Mouse (Mus musculus) liver, embryonic 15.5 days (tissue): ENCODE results near the gene Pcyt2. TPM values are rescaled to one million over a fixed set of nuclear protein-coding genes. Genes with fewer than 3 reads are reported as not detected.
A peak's percentile ranks its signal among the peaks of the same experiment; 100 is the strongest.

Experiments used
- ATAC-seq: fragments of 200-750 bp; cut with Nextera tagmentation; 2 replicates; pipeline ENCODE4 v1.8.0; 2017; ENCODE audit warnings: moderate number of reproducible peaks, mild to moderate bottlenecking, moderate library complexity; ENCODE audit not compliant: insufficient read depth
- H3K27ac ChIP-seq: fragments of 300-500 bp; sonication (generic); replicated peaks from 2 replicates; pipeline ENCODE4 v1.5.1; 2015; ENCODE audit warnings: mild to moderate bottlenecking, inconsistent platforms
- H3K27me3 ChIP-seq: fragments of 300-500 bp; sonication (generic); 2 replicates; pipeline ENCODE4 v1.6.1; 2015; ENCODE audit warnings: mild to moderate bottlenecking, inconsistent platforms
- H3K36me3 ChIP-seq: fragments of 300-500 bp; sonication (generic); replicated peaks from 2 replicates; pipeline ENCODE4 v1.6.1; 2015; ENCODE audit warnings: moderate library complexity, mild to moderate bottlenecking, inconsistent platforms
- H3K4me1 ChIP-seq: fragments of 300-500 bp; sonication (generic); replicated peaks from 2 replicates; pipeline ENCODE4 v1.6.1; 2015; ENCODE audit warnings: inconsistent platforms
- H3K4me2 ChIP-seq: fragments of 300-500 bp; sonication (generic); 2 replicates; pipeline ENCODE4 v1.6.1; 2015; ENCODE audit warnings: moderate library complexity, mild to moderate bottlenecking, inconsistent platforms
- H3K4me3 ChIP-seq: fragments of 300-500 bp; sonication (generic); replicated peaks from 2 replicates; pipeline ENCODE4 v1.5.1; 2015; ENCODE audit warnings: mild to moderate bottlenecking, inconsistent platforms
- H3K9ac ChIP-seq: fragments of 300-500 bp; sonication (generic); 2 replicates; pipeline ENCODE4 v1.6.1; 2015; ENCODE audit warnings: moderate library complexity, mild to moderate bottlenecking, inconsistent platforms
- H3K9me3 ChIP-seq: fragments of 300-500 bp; sonication (generic); replicated peaks from 2 replicates; pipeline ENCODE4 v1.6.1; 2016; ENCODE audit warnings: inconsistent platforms
- WGBS: fragments of 180-500 bp; shearing (Covaris S2); methylation state at CpG from one replicate; pipeline ENCODE4 v1.1.7; 2015; ENCODE audit warnings: mixed read lengths; ENCODE audit not compliant: insufficient replicate concordance; 5-methylcytosine and 5-hydroxymethylcytosine counted together
- polyA plus RNA-seq: library from polyadenylated mRNA; unstranded; fragments of >200 nt; fragmentation: Nextera tagmentation; extraction: Ambion mirVana; gene quantifications from 2 replicates; pipeline ENCODE4 v1.2.1, GENCODE M21; 2015

Gene Pcyt2
- polyA plus RNA-seq, 1 experiment from 2014 or later, result 138 TPM

DNA sequence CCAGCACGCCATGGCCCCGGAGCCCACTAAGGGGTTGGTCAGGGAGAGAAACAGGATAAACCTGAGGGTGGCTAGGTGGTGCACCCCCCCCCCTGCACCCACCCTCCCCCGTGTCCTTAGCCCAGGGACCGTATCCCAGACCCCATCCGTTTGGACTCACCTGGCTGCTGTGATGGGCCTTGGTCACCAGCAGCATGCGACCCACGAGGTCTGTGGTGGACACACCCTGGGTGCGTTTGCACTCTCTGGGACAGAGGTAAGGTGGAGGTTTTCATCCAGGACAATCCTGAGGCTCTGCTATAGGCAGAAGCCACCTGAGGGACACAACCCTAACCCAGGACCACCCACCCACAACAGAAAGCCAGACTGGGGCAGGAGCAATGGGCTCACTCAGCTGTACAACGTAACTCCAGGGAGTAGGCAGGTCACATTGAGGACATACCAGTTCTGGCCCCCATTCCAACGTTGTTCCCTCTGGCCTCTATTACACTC lies 4.2 kb downstream of the Pcyt2 start:
- Histone ChIP-seq H3K9me3 (no peaks in the 10 kb centered on the region), H3K27me3 (peaks cover 6% of the 10 kb centered on the region), H3K27ac (no peak overlapping the region), H3K4me1 (peaks cover 56% of the 10 kb centered on the region), H3K9ac (no peak overlapping the region), H3K4me3 (no peak overlapping the region), H3K4me2 (no peak overlapping the region), H3K36me3 (peaks cover 67% of the 10 kb centered on the region)
- WGBS, result 87% methylated on average over 10 of the region's 10 CpGs
- no peak for ATAC-seq

DNA sequence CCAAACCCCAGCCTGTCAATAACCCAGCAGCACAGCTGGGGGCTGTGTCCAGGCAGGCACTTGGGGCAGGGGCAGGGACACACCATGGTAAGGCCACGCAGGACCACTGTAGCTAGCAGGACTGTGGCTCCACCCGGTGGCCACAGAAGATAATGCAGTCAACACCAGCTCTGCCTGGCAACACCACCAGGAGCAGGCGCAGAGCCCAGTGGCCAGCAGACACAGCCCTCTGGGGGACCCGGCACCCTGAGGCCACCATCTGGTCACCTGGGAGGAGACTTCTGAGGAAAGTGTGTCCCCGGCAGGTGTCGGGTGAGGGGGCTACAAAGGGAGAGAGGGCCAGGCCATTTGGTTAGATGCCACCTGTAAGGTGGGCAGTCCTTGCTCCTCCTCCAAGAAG lies 5.0 kb downstream of the Pcyt2 start:
- Histone ChIP-seq H3K4me2 (no peak overlapping the region), H3K4me1 (peaks cover 53% of the 10 kb centered on the region), H3K36me3 (peaks cover 60% of the 10 kb centered on the region), H3K9me3 (no peaks in the 10 kb centered on the region), H3K27me3 (peaks cover 12% of the 10 kb centered on the region), H3K9ac (no peak overlapping the region), H3K4me3 (no peak overlapping the region), H3K27ac (no peak overlapping the region)
- WGBS, result 40% methylated on average over 6 of the region's 6 CpGs
- ATAC-seq, result no peak

GRCm38 (mm10) chr11:120610477-120611046 lies 7.2 kb downstream of the Pcyt2 start:
- Histone ChIP-seq H3K9me3 (no peaks in the 10 kb centered on the region), H3K9ac (no peak overlapping the region), H3K36me3 (peaks cover 62% of the 10 kb centered on the region), H3K4me2 (no peak overlapping the region), H3K27ac (no peak overlapping the region), H3K4me1 (peaks cover 35% of the 10 kb centered on the region), H3K27me3 (peaks cover 18% of the 10 kb centered on the region), H3K4me3 (no peak overlapping the region)
- WGBS, result 75% methylated on average over 9 of the region's 9 CpGs
- ATAC-seq, result no peak

GRCm38 (mm10) chr11:120609250-120609649 lies 8.5 kb downstream of the Pcyt2 start:
- peaks cover 62% of the 10 kb centered on the region for H3K36me3 ChIP-seq
- H3K4me1 ChIP-seq, result peaks cover 33% of the 10 kb centered on the region
- H3K4me2 ChIP-seq, result peak overlapping the region; percentile 60
- ATAC-seq, result peak; percentile 45; the same call in 1 of the 2 replicates
- 25% methylated on average over 8 of the region's 8 CpGs for WGBS
- peak overlapping the region; percentile 38; the same call in 1 of the 2 replicates for H3K4me3 ChIP-seq
- H3K27me3 ChIP-seq, result peaks cover 18% of the 10 kb centered on the region
- no peaks in the 10 kb centered on the region for H3K9me3 ChIP-seq
- H3K27ac ChIP-seq, result no peak overlapping the region
- peak overlapping the region; percentile 26; the same call in 1 of the 2 replicates for H3K9ac ChIP-seq

- Histone ChIP-seq H3K4me1 (peaks cover 39% of the 10 kb centered on the region), H3K9me3 (no peaks in the 10 kb centered on the region), H3K27ac (peak within 1 kb of the TSS; percentile 57; the same call in 1 of the 2 replicates), H3K4me3 (peak within 1 kb of the TSS; percentile 38), H3K27me3 (peaks cover 18% of the 10 kb centered on the region), H3K4me2 (peak within 1 kb of the TSS; percentile 60), H3K36me3 (peaks cover 62% of the 10 kb centered on the region), H3K9ac (peak within 1 kb of the TSS; percentile 26; the same call in 1 of the 2 replicates)
- WGBS, result 21% methylated on average over 45 of the region's 45 CpGs
- peak; percentile 16; the same call in 1 of the 2 replicates for ATAC-seq
Measured at GRCm38 (mm10) chr11:120608241-120609034, 9.3 kb downstream of the Pcyt2 start, which contains the start of gene Npb. Gene Npb (plus strand): TSS chr11:120608477.

DNA sequence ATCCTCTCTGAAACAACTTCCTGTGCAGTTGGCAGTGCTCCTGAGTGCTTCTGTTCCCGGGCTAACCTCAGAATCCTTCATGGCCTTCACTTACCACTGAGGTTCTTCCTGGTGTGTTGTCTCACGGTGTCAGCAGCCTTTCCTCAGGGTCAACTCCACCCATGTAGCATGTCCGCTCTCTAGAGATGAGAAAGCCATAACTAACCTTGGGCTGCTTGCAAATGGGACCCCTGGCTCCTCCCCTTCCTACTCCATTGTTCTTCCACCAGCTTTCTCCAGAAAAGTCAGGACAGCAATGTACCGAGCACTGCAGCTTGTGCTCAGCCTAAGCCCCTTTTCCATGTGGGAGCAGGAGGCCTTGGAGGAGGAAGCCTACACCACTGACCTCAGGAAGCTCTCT lies 11.0 kb downstream of the Pcyt2 start:
- H3K27me3 ChIP-seq, result peaks cover 18% of the 10 kb centered on the region
- H3K4me1 ChIP-seq, result peaks cover 49% of the 10 kb centered on the region
- no peak overlapping the region for H3K4me2 ChIP-seq
- H3K9ac ChIP-seq, result no peak overlapping the region
- H3K27ac ChIP-seq, result no peak overlapping the region
- no peaks in the 10 kb centered on the region for H3K9me3 ChIP-seq
- no peak for ATAC-seq
- H3K4me3 ChIP-seq, result no peak overlapping the region
- peaks cover 63% of the 10 kb centered on the region for H3K36me3 ChIP-seq
- WGBS, result 66% methylated on average over 4 of the region's 4 CpGs

DNA sequence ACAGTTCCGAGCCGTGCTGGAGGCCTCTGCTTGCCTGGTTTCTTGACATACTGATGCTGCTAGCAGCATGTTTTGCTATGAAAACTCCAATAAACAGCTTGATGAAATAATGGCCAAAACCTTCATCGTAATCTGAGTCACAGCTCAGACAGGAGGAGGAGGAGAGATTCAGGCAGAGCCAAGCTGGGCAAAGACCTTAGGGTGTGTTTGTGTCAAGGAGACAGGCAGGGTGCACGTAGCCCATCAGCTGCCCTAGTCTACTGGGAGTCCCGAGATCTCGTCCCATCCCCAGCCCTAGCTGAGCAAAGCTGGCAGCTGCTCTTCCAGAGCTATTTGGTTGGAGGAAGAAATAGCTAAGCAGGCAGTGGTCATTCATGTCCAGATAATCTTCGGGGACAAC lies 12.1 kb downstream of the Pcyt2 start:
- Histone ChIP-seq H3K36me3 (peaks cover 60% of the 10 kb centered on the region), H3K27ac (no peak overlapping the region), H3K4me3 (no peak overlapping the region), H3K9ac (no peak overlapping the region), H3K27me3 (peaks cover 18% of the 10 kb centered on the region), H3K4me2 (no peak overlapping the region), H3K9me3 (no peaks in the 10 kb centered on the region), H3K4me1 (peaks cover 53% of the 10 kb centered on the region)
- WGBS, result 80% methylated on average over 7 of the region's 7 CpGs
- ATAC-seq, result no peak

GRCm38 (mm10) chr11:120603545-120603944 lies 14.2 kb downstream of the Pcyt2 start:
- Histone ChIP-seq H3K27ac (peak overlapping the region; percentile 64), H3K27me3 (peaks cover 12% of the 10 kb centered on the region), H3K36me3 (peaks cover 52% of the 10 kb centered on the region), H3K9ac (peak overlapping the region; percentile 33; the same call in 1 of the 2 replicates), H3K4me1 (peaks cover 60% of the 10 kb centered on the region), H3K4me2 (peak overlapping the region; percentile 54), H3K9me3 (no peaks in the 10 kb centered on the region), H3K4me3 (no peak overlapping the region)
- WGBS, result 13% methylated on average over 2 of the region's 2 CpGs
- ATAC-seq, result peak; percentile 50; the same call in 1 of the 2 replicates

- Histone ChIP-seq H3K27ac (0 out of 2 replicates have a peak overlapping the region, but pooled peaks have one; percentile 3), H3K27me3 (no peaks in the 10 kb centered on the region), H3K9ac (no peak overlapping the region), H3K9me3 (no peaks in the 10 kb centered on the region), H3K4me1 (peaks cover 76% of the 10 kb centered on the region), H3K4me3 (no peak overlapping the region), H3K36me3 (peaks cover 65% of the 10 kb centered on the region), H3K4me2 (no peak overlapping the region)
- ATAC-seq, result no peak
- 80% methylated on average over 3 of the region's 3 CpGs for WGBS
Measured at GRCm38 (mm10) chr11:120600716-120601115, 17.0 kb downstream of the Pcyt2 start.

GRCm38 (mm10) chr11:120598990-120599549 lies 18.7 kb downstream of the Pcyt2 start:
- ATAC-seq, result no peak
- Histone ChIP-seq H3K27me3 (no peaks in the 10 kb centered on the region), H3K9me3 (no peaks in the 10 kb centered on the region), H3K36me3 (peaks cover 64% of the 10 kb centered on the region), H3K4me2 (peak overlapping the region; percentile 95), H3K4me1 (peaks cover 77% of the 10 kb centered on the region), H3K27ac (peak overlapping the region; percentile 97), H3K9ac (peak overlapping the region; percentile 66), H3K4me3 (peak overlapping the region; percentile 99)
- WGBS, result 42% methylated on average over 17 of the region's 17 CpGs
